Mouse (Mus musculus): Measurements from ENCODE around the gene Atp6v1c2. TPM values are rescaled to one million over a fixed set of nuclear protein-coding genes. Genes with fewer than 3 reads are reported as not detected.

Gene Atp6v1c2
- polyA plus RNA-seq, 1 experiment from 2014 or later, result not detected

DNA sequence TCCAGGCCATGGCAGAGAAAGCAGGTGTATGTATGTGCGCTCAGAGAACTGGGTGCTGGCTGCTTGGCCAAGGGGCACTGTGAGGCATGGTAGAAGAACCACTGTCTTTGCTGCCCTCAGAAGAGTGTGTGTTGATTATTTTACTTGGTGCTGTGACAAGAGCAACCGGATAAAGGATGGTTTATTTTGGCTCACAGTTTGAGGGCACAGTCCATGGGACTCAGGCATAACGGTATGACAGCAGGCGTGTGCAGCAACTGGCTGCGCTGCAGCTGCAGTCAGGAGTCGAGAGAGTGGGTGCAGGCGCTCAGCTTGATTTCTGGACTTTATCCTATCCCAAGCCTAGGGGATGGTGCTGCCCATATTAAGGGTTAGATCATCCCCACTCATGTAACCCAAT, 70.7 kb downstream of the Atp6v1c2 start:
- WGBS (ENCODE audit: missing documents), result 91% methylated on average over 7 of the region's 7 CpGs
- Histone ChIP-seq H3K36me3 (ENCODE audit: inconsistent target) (no peaks in the 10 kb centered on the region), H3K79me2 (ENCODE audit: inconsistent target) (no peaks in the 10 kb centered on the region), H3K4me3 (ENCODE audit: inconsistent target) (no peak overlapping the region), H3K27ac (no peak overlapping the region)

DNA sequence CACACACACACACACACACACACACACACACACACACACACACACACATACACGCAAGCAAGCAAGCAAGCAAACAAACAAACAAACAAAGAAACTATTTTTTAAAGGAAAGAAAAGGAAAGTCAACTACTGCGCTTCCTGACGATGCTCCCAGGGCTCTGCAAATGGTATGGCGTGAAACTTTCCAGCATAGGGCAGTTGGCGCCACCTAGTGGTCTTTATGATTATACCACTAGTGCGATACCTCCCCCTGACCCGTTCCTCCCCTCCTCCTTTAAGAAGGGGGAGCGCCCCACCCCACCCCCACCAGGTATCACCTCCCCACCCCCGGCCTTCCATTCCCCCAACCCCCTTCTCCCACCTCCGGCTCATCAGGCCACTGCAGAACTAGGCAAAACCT, 72.3 kb downstream of the Atp6v1c2 start:
- Histone ChIP-seq H3K36me3 (ENCODE audit: inconsistent target) (no peaks in the 10 kb centered on the region), H3K27ac (no peak overlapping the region), H3K4me3 (ENCODE audit: inconsistent target) (no peak overlapping the region), H3K79me2 (ENCODE audit: inconsistent target) (no peaks in the 10 kb centered on the region)
- WGBS (ENCODE audit: missing documents), result 14% methylated on average over 7 of the region's 10 CpGs

DNA sequence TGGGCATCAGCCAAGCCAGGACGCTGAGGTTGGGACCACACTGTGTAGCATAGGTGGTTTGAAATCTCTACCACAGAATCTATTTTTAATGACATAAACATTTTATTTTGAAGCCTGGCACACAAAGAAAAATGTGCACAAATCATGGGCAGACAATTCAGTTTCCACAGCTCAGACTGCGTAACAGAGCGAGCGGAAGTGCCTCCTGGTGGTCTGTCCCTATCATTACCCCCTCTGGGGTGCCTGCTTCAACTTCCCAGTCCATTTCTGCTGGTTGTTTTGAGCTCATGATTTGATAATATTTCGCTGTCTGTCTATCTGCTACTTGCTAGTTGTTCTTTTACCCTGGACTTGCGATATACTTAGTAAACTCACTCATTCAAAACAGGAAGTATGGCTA, 73.6 kb downstream of the Atp6v1c2 start:
- Histone ChIP-seq H3K27ac (no peak overlapping the region), H3K36me3 (ENCODE audit: inconsistent target) (no peaks in the 10 kb centered on the region), H3K79me2 (ENCODE audit: inconsistent target) (no peaks in the 10 kb centered on the region), H3K4me3 (ENCODE audit: inconsistent target) (no peak overlapping the region)
- WGBS (ENCODE audit: missing documents), result 76% methylated on average over 6 of the region's 6 CpGs

DNA sequence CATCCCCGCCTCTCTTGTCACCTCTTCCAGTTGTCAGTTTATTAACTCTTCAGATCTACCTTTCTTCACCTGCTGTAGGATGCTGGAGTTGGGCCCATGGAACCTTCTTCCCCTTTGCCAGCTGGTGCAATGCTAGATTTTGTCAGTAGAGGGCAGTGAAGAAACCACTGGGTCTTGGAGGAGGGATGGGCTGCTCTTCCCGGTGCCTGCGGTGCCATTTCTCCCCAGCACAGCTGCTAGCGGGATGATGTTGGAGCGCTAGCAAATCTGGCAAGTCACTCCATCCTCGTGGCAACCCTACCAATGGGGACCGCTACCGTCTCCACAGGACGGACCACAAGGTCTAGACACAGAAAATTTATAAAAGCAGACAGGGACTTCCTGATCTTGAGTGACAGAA, 76.1 kb downstream of the Atp6v1c2 start:
- Histone ChIP-seq H3K36me3 (ENCODE audit: inconsistent target) (no peaks in the 10 kb centered on the region), H3K79me2 (ENCODE audit: inconsistent target) (no peaks in the 10 kb centered on the region), H3K4me3 (ENCODE audit: inconsistent target) (no peak overlapping the region), H3K27ac (no peak overlapping the region)
- whole genome bisulfite sequencing (ENCODE audit: missing documents), result 16% methylated on average over 9 of the region's 9 CpGs

DNA sequence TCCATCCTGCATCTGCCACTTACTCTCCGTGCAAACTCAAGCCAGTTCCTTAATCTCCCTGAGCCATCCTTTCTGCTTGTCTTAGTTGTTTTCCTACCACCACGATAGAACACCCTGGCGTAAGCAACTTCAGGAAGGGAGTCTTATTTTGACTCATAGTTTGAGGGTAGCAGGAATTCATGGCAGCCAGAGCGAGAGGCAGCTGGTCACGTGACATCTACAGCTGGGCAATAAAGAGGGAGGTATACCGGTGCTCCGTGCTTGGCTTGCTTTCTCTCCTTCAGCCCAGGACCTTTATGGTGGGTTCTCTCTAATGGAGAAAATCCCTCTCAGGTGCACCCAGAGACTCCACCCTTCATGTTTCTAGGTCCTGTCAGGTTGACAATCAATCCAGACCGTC, 78.2 kb downstream of the Atp6v1c2 start:
- Histone ChIP-seq H3K79me2 (ENCODE audit: inconsistent target) (no peaks in the 10 kb centered on the region), H3K27ac (no peak overlapping the region)
- WGBS (ENCODE audit: missing documents), result 59% methylated on average over 8 of the region's 8 CpGs

DNA sequence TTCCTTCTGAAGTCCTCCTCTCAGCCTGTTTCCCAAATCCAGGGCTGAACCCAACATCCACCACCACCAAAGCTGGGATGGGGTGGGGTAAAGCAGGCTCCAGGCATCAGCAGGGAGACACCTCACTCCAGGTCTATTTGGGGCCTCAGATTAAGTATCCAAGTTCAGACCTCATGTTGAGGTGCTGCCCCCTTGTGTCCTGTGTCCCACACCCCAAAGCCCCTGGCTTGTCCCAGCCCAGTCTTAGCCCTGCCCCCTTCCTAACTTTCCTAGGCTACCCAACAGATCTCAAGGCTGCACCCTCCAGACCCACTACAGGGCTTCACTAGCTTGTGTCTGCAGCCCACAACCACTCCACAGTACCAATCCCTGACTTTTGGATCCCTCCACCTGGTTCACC, 87.1 kb downstream of the Atp6v1c2 start:
- H3K4me3 ChIP-seq (ENCODE audit: inconsistent target), result no peak overlapping the region
- no peaks in the 10 kb centered on the region for H3K79me2 ChIP-seq (ENCODE audit: inconsistent target)
- H3K27ac ChIP-seq, result no peak overlapping the region
- no peaks in the 10 kb centered on the region for H3K36me3 ChIP-seq (ENCODE audit: inconsistent target)

More for the DNA sequence above, 78.2 kb downstream of the Atp6v1c2 start:
- Histone ChIP-seq H3K36me3 (ENCODE audit: inconsistent target) (no peaks in the 10 kb centered on the region), H3K4me3 (ENCODE audit: inconsistent target) (no peak overlapping the region)

DNA sequence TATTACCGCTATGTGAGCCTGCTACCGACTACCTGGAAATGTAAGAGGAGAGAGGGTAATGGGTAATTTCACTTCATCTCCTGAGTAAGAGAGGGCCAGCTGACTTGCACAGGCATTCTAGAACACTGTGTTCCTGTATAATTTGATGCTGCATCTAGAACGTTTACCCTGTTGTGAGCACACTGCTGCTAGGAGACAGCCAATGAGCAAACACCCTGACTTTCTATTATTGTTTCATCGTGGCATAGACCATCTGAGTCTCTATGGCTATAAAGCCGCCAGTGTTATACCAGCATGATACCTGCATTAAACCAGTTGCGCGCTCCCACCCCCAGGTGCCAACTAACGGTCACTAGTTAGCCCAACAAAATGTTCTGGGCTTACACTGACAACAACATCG, 87.5 kb downstream of the Atp6v1c2 start:
- no peak overlapping the region for H3K27ac ChIP-seq
- 93% methylated on average over 9 of the region's 9 CpGs for WGBS (ENCODE audit: missing documents)
- no peak overlapping the region for H3K4me3 ChIP-seq (ENCODE audit: inconsistent target)
- H3K79me2 ChIP-seq (ENCODE audit: inconsistent target), result no peaks in the 10 kb centered on the region
- H3K36me3 ChIP-seq (ENCODE audit: inconsistent target), result no peaks in the 10 kb centered on the region

DNA sequence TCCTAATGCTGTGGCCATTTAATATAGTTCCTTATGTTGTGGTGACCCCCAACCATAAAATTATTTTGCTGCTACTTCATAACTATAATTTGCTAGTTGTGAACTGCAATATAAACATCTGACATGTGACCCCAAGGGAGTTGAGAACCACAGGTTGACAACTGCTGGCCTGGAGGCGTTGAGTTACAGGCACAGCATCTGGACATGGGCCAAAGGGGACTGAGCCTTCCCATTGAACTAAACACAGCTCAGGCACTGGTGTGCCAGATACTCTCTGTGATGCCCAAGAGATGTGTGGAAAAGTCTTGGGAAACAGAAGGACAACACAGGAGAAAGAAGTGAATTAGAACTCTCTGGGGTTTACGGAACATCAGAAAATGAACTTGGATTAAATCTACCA, 88.1 kb downstream of the Atp6v1c2 start:
- no peak overlapping the region for H3K27ac ChIP-seq
- H3K4me3 ChIP-seq (ENCODE audit: inconsistent target), result no peak overlapping the region
- no peaks in the 10 kb centered on the region for H3K36me3 ChIP-seq (ENCODE audit: inconsistent target)
- WGBS (ENCODE audit: missing documents), result 75% methylated on average over 2 of the region's 2 CpGs
- H3K79me2 ChIP-seq (ENCODE audit: inconsistent target), result no peaks in the 10 kb centered on the region

DNA sequence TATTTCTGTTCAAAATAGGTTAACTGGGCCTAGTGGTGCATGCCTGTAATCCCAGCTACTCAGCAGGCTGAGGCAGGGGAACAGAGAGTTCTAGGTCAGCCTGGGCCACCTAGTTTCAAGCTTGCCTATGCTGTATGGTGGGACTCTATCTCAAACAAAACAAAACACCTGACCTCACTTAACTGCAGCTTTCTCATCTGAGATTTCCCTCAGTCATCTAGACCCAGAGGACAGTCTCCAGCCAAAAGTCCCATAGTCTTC, 89.8 kb downstream of the Atp6v1c2 start:
- H3K79me2 ChIP-seq (ENCODE audit: inconsistent target), result no peaks in the 10 kb centered on the region
- H3K36me3 ChIP-seq (ENCODE audit: inconsistent target), result no peaks in the 10 kb centered on the region
- H3K4me3 ChIP-seq (ENCODE audit: inconsistent target), result no peak overlapping the region
- no peak overlapping the region for H3K27ac ChIP-seq

DNA sequence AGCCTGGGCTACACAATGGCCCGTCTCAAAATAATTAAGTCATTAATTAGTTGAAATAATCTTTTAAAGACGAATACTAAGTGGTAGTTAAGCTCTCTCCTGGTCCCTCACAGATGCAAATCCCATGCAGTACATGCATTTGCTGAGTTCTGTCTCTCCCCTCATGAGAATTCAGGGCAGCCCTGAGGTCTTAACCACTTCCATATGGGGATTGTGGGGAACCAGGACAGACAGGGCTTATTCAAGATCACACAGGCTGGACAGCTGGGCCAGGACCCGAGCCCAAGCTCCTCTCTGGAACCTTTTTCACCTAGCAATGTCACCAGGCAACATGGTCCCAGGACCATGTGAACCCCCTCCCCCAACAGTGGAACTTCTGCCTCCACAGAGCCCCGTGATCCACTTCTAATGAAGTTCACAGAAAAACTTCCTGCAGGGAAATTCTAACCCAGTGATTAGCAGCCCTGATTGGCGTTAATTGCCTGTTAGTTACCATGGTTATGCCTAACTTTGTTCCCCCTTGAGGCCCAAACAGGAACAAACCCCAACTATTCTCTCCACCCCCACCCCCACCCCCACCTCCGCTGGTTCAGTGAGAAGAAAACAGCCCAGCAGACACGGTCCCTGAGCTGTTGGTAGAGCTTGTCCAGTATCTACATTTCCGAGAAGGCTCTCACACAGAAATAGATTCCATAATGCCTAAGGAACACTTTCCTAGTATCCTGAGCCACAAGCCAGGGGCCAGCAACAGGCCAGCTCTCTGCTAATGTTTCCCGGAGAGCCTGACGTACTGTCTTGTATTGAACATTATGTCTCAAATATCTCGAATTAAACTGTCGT, 90.4 kb downstream of the Atp6v1c2 start:
- Histone ChIP-seq H3K4me3 (ENCODE audit: inconsistent target) (no peak overlapping the region), H3K36me3 (ENCODE audit: inconsistent target) (no peaks in the 10 kb centered on the region), H3K27ac (no peak overlapping the region), H3K79me2 (ENCODE audit: inconsistent target) (no peaks in the 10 kb centered on the region)
- WGBS (ENCODE audit: missing documents), result 48% methylated on average over 12 of the region's 12 CpGs

DNA sequence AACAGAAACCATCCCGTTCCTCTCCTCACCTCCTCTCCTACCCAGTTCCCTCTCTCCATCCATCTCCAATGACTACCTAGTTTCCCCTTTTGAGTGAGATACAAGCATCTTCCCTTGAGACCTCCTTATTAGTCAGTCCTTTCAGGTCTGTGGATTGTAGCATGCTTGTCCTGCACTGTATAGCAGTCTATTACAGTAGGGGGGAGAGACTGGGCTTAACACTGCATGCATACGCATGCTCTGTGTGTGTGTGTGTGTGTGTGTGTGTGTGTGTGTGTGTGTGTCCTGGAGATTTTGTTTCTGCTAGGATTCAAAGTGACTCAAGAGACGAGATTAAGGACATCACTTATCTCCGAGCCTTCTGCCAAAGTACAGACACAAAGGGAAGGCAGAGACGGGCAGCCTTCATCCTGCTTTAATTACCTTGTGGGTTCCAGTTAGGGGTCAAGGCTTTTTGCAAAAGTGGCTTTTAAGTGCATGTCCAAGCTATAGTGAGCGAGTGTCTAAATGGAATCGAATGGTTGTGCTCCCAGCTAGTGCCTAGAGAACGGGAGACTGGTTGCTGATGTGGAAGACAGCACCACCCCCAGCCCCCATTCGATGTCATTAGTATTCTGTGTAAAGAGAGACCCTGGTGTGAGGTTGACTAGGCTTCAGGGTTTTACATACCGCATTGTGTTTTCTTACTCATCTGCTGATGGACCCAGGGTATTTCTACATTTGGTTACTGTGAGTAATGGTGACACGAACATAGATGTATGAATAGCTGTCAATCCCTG, 93.4 kb downstream of the Atp6v1c2 start:
- Histone ChIP-seq H3K4me3 (ENCODE audit: inconsistent target) (no peak overlapping the region), H3K36me3 (ENCODE audit: inconsistent target) (no peaks in the 10 kb centered on the region), H3K79me2 (ENCODE audit: inconsistent target) (no peaks in the 10 kb centered on the region), H3K27ac (no peak overlapping the region)
- 83% methylated on average over 9 of the region's 11 CpGs for WGBS (ENCODE audit: missing documents)

Other genes starting within 250 kb of the Atp6v1c2 start
- gene Kcnf1, start 152.5 kb downstream of the Atp6v1c2 start, polyA plus RNA-seq (2018), result not detected in 3 replicates
- 176 to 280 TPM (median 259 TPM) in 3 replicates for gene Pdia6, start 62.8 kb downstream of the Atp6v1c2 start, polyA plus RNA-seq (2018)
- gene Nol10, start 19.1 kb upstream of the Atp6v1c2 start, polyA plus RNA-seq (2018), result 5.1 to 14.0 TPM (median 10.8 TPM) in 3 replicates
- 39.5 to 194 TPM (median 150 TPM) in 3 replicates for gene Odc1, start 215.4 kb upstream of the Atp6v1c2 start, polyA plus RNA-seq (2018)